Mouse (Mus musculus): ENCODE data around the gene Ucma. TPM values are rescaled to one million over a fixed set of nuclear protein-coding genes. Genes with fewer than 3 reads are reported as not detected.

Gene Ucma
- total RNA-seq, 2 experiments from 2014 or later: not detected

- no peak for DNase-seq
Measured at GRCm38 (mm10) chr2:5007107-5007506, 31.2 kb downstream of the Ucma start.

GRCm38 (mm10) chr2:5011898-5012490, 36.1 kb downstream of the Ucma start:
- no peak for DNase-seq

GRCm38 (mm10) chr2:5012491-5013324, 36.8 kb downstream of the Ucma start, which contains the start of gene Mcm10:
Mcm10 (minus strand) TSS chr2:5012791.
- DNase-seq: peak; percentile 90

DNA sequence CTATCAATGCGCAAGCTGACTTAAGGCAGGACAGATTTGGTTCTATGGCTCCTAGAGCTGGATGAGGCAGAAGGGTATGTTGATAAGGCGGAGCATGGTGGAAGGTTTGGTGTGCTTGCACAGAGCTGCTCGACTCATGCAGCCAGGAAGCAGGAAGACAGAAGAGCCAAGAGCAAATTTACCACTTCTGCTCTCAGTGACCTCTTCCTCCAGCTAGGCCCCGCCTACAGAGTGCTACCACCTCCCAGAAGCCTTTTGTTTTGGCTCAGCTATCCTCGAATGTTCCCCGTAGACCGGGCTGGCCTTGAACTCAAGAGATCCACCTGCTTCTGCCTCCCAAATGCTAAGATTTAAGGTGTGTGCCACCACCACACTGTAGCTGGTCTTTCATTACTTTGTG, 38.7 kb downstream of the Ucma start:
- no peak for DNase-seq

DNA sequence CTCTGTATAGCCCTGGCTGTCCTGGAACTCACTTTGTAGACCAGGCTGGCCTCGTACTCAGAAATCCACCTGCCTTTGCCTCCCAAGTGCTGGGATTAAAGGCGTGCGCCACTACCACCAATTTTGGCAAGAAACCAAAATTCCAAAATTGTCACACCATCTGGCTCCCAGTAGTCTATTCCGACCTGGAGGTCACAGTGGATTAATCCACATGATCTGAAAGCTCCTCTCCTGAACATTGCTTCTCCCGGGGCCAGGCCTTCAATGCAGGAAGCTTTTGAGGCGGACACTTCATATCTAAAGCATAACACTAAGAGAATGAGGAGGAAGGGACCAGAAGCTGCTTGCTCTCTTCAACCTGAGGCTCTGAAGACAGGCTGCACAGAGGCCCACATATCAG, 39.6 kb downstream of the Ucma start:
- DNase-seq: no peak

GRCm38 (mm10) chr2:5016922-5017321, 41.0 kb downstream of the Ucma start:
- no peak for DNase-seq

GRCm38 (mm10) chr2:5019708-5020107, 43.8 kb downstream of the Ucma start:
- no peak for DNase-seq

- no peak for DNase-seq
Measured at GRCm38 (mm10) chr2:5023275-5023674, 47.4 kb downstream of the Ucma start.

GRCm38 (mm10) chr2:5023699-5024399, 47.9 kb downstream of the Ucma start:
- DNase-seq: no peak

DNA sequence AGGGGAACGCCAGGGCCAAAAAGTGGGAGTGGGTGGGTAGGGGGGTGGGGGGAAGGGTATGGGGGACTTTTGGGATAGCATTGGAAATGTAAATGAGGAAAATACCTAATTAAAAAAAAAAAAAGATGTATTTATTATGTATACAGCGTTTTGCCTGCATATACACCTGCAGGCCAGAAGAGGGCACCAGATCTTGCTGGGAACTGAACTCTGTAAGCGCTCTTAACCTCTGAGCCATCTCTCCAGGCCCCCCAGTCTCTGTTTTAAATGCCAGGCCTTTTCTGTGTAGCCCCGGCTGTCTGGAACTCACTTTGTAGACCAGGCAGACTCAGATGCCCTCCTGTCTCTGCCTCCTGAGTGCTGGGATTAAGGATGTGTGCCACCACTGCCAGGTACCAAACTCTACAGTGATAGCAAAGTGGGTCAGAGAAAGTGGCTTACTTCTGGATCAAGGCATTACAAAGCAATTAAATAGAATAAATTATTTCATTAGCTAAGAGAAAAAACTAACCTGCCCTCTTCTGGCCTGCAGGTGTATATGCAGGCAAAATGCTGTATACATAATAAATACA, 49.3 kb downstream of the Ucma start:
- DNase-seq: no peak

- DNase-seq: no peak
Measured at GRCm38 (mm10) chr2:5027057-5027456, 51.1 kb downstream of the Ucma start.

- no peak for DNase-seq
Measured at GRCm38 (mm10) chr2:5028047-5028446, 52.1 kb downstream of the Ucma start.

DNA sequence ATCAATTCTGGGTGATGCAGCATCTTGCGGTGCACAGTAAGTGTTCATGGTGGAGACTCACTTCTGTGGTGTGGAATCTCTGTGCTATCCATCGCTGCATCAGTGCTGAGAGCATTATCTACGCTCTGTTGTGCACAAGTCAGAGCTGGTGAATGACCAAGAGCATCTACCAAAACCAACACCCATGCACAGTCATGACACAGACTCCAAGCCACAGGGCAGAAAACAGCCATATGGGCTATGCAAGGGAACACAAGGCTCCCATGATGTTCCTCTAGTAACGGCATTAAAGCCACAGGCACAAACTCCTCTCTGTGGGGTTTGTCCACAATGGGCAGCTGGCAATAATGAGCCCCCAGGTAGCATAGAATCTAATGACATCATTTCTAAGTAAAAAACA, 53.9 kb downstream of the Ucma start:
- no peak for DNase-seq

- no peak for DNase-seq
Measured at GRCm38 (mm10) chr2:5031215-5031614, 55.3 kb downstream of the Ucma start.

- DNase-seq: no peak
Measured at GRCm38 (mm10) chr2:5032665-5033064, 56.7 kb downstream of the Ucma start.

DNA sequence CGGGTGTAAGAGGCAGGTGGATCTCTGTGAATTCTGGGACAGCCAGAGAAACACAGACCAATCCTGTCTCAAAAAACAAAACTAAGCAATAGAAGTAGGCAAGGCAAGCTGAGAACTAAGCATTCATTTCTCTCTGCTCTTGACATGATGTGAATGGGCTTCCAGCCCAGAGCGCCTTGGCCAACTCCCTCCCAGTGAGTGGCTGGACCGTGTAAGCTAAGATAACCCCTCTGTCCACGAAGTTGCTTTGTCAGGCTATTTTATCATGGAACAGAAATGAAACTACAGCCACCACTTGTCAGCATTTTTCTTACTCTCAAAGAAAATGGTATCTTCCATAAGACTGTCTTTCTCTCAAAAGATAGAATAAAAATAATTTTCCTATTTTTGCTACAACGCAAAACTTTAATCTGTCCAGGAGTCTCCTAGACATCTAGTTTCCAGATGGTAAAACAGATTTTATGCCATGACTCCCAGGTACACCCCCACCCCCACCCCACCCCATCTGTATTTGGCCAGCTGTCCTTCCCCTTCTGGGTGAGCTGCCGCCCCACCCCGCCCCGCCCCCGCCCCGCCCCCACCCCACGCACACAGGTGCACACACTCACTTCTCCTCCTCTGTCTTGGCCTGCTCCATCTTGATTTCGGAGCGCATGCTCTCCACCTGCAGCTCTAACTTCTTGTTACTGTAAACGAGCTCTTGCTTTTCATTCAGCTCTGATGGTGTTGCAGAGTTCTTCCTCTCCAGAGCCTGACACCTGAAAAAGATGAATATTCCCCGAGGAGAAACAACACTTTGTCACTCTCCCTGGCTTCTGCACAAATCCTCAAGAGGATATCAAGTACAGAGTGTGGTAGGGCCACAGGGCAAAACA, 57.9 kb downstream of the Ucma start:
- no peak for DNase-seq

GRCm38 (mm10) chr2:5034801-5035200, 58.9 kb downstream of the Ucma start:
- no peak for DNase-seq

- no peak for DNase-seq
Measured at GRCm38 (mm10) chr2:5035241-5035640, 59.3 kb downstream of the Ucma start.
